Mouse (Mus musculus) right cerebral cortex, postnatal 4 days (tissue): ENCODE results near the gene Zar1l.

Source experiments
- DNase-seq: peaks from one replicate; pipeline ENCODE4 v3.0.0-alpha.2; 2022

Zar1l gene

GRCm38 (mm10) chr5:150477364-150477763, 40.6 kb downstream of the Zar1l start:
- DNase-seq, result no peak

GRCm38 (mm10) chr5:150468431-150468830, 49.5 kb downstream of the Zar1l start:
- DNase-seq, result no peak

GRCm38 (mm10) chr5:150466132-150466531, 51.8 kb downstream of the Zar1l start:
- DNase-seq, result peak; percentile 44

GRCm38 (mm10) chr5:150465218-150465617, 52.7 kb downstream of the Zar1l start:
- no peak for DNase-seq

GRCm38 (mm10) chr5:150464721-150465120, 53.2 kb downstream of the Zar1l start:
- DNase-seq, result no peak

- no peak for DNase-seq
These were observed 58.2 kb downstream of the Zar1l start for GRCm38 (mm10) chr5:150459801-150460200.

- no peak for DNase-seq
These were observed 59.8 kb downstream of the Zar1l start for GRCm38 (mm10) chr5:150457904-150458739.

- no peak for DNase-seq
These were observed 60.6 kb downstream of the Zar1l start for GRCm38 (mm10) chr5:150457165-150457903.
